Mouse (Mus musculus): ENCODE results near the gene Etv6. TPM values are rescaled to one million over a fixed set of nuclear protein-coding genes. Genes with fewer than 3 reads are reported as not detected.

Gene Etv6
- total and polyA plus RNA-seq, 2 experiments from 2014 or later = 4.0 to 9.1 TPM

DNA sequence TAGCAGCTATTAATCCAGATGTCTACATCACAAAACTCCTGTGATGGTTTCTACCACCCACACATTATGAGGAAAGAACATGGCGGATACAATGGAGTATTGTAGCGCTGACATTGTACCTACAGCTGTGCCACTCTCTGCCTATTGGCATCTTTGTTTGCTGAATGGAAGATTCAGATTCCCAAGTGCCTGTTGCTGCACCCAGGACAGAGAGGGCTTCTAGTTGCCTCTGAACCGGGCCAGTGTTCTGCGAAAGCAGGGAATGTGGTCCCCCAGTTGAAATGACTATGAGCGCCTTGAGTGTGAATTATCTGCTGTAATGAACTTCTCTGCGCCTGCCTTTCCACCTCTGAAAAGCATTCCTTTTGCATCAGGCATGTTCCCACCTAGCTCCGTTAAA, 114.1 kb downstream of the Etv6 start:
- ATAC-seq (no peak), DNase-seq (ENCODE audit: low spot score) (no peak)
- WGBS = 91% methylated on average over 7 of the region's 7 CpGs
- Histone ChIP-seq H3K4me1 (ENCODE audit: insufficient read depth, low read length) (peaks cover 14% of the 10 kb centered on the region; the same call in 1 of the 2 replicates), H3K27ac (no peak overlapping the region), H3K4me2 (ENCODE audit: low read depth, low read length) (no peak overlapping the region), H3K4me3 (ENCODE audit: low read length) (no peak overlapping the region), H3K27me3 (ENCODE audit: insufficient read depth, low read length) (no peaks in the 10 kb centered on the region), H3K9me3 (ENCODE audit: low read length) (no peaks in the 10 kb centered on the region), H3K9ac (replicated peaks; ENCODE audit: low read length) (no peak overlapping the region), H3K36me3 (ENCODE audit: insufficient read depth, low read length) (no peaks in the 10 kb centered on the region)
- TF ChIP-seq CTCF (IDR thresholded peaks at IDR 0.05; ENCODE audit: low read depth) = no peak

DNA sequence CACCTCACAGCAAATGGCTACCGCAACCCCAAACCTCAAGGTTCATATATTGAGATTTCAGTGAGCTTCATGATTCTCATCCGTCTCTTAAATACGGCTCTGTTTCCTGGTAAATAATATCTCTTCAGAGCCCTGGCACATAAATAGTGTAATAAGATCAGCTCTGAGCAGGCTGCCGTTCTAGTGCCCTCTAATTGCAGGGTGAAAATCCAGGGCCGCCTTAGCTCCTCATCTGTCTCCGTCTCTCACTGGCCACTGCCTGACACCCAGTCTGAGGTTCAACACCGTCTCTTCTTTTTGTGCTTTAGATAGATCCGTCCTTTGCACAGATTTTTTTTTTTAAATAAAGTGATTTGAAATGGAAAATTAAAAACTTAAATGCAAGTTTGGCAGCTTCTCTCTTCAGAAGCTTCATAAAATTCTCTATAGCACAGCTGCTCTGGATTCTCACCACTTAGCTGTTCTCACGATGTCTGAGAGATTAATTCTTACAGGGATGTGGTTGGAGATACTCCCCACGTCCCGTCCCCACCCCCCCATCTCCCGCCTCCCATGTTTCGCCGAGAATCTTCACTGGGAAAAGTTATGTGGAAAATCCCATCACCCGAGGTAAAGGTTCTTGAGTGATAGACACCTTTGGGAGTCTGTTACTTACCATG, 115.7 kb downstream of the Etv6 start:
- ATAC-seq (no peak), DNase-seq (ENCODE audit: low spot score) (no peak)
- H3K4me1 ChIP-seq (ENCODE audit: insufficient read depth, low read length) = peaks cover 14% of the 10 kb centered on the region; the same call in 1 of the 2 replicates
- no peak for TF ChIP-seq CTCF (IDR thresholded peaks at IDR 0.05; ENCODE audit: low read depth)
- WGBS = 73% methylated on average over 15 of the region's 15 CpGs
- H3K36me3 ChIP-seq (ENCODE audit: insufficient read depth, low read length) = no peaks in the 10 kb centered on the region
- no peak overlapping the region for H3K4me3 ChIP-seq (ENCODE audit: low read length)
- H3K9me3 ChIP-seq (ENCODE audit: low read length) = no peaks in the 10 kb centered on the region
- no peak overlapping the region for H3K9ac ChIP-seq (replicated peaks; ENCODE audit: low read length)
- H3K27me3 ChIP-seq (ENCODE audit: insufficient read depth, low read length) = no peaks in the 10 kb centered on the region
- no peak overlapping the region for H3K27ac ChIP-seq
- H3K4me2 ChIP-seq (ENCODE audit: low read depth, low read length) = no peak overlapping the region

DNA sequence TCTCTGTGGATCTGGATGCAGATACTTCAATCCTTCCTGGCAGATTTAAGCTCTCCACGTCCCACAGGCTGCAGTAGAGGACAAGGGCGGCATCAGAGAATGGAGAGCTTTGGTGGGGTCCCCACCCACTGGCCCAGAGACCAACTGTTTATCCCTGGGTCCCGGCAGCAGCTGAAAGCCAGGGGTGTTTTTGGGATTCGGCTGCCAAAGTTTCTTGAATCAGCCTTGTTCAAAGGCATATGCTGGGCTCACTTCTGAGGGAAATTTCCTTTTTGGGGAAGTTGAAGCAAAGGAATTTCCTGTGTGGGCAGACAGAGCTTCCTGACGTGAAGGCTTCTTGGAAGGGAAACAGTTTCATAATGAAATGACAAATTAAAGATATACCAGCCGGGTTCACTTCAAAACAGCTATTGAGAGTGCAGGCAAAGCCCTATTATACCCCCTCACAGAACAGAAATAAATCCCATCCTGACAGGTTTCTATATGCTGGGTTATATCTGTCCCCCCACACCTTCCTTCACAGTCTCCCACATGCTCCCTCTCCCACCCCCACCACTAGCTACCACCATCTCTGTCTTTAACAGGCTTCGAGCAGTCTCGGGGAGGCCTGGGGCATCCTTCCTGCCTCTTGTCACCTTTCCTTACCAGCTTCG, 116.5 kb downstream of the Etv6 start:
- Histone ChIP-seq H3K4me3 (ENCODE audit: low read length) (no peak overlapping the region), H3K9ac (replicated peaks; ENCODE audit: low read length) (no peak overlapping the region), H3K27me3 (ENCODE audit: insufficient read depth, low read length) (no peaks in the 10 kb centered on the region), H3K4me2 (ENCODE audit: low read depth, low read length) (no peak overlapping the region), H3K9me3 (ENCODE audit: low read length) (no peaks in the 10 kb centered on the region), H3K27ac (0 out of 2 replicates have a peak overlapping the region, but pooled peaks have one; percentile 0), H3K4me1 (ENCODE audit: insufficient read depth, low read length) (peaks cover 20% of the 10 kb centered on the region; the same call in 1 of the 2 replicates), H3K36me3 (ENCODE audit: insufficient read depth, low read length) (no peaks in the 10 kb centered on the region)
- TF ChIP-seq CTCF (IDR thresholded peaks at IDR 0.05; ENCODE audit: low read depth) = no peak
- ATAC-seq = peak; percentile 30; the same call in 1 of the 2 replicates
- no peak for DNase-seq (ENCODE audit: low spot score)
- 66% methylated on average over 9 of the region's 9 CpGs for WGBS

DNA sequence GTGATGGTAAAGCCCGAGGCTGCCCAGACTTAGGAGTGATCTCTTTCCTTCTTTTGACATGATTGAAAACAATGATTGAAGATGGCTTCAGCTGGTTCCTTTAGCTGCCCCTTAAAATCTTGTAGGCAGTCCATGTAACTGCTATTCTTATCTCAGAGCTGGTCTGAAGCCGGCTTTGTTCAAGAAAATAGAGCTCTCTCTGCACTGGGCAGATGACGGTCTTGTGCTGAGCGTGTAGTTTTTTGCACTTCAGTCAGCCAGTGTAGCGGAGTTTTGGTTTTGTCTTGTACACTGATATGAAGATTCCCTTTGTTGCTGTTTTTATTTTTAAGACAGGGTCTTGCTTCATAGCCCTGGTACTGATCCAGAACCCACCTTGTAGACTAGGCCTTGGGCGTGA, 117.0 kb downstream of the Etv6 start:
- no peak overlapping the region for H3K4me2 ChIP-seq (ENCODE audit: low read depth, low read length)
- H3K4me3 ChIP-seq (ENCODE audit: low read length) = no peak overlapping the region
- ATAC-seq (no peak), DNase-seq (ENCODE audit: low spot score) (no peak)
- 0 out of 2 replicates have a peak overlapping the region, but pooled peaks have one; percentile 0 for H3K27ac ChIP-seq
- H3K4me1 ChIP-seq (ENCODE audit: insufficient read depth, low read length) = peaks cover 23% of the 10 kb centered on the region; the same call in 1 of the 2 replicates
- no peaks in the 10 kb centered on the region for H3K27me3 ChIP-seq (ENCODE audit: insufficient read depth, low read length)
- no peaks in the 10 kb centered on the region for H3K36me3 ChIP-seq (ENCODE audit: insufficient read depth, low read length)
- WGBS = 74% methylated on average over 6 of the region's 6 CpGs
- no peaks in the 10 kb centered on the region for H3K9me3 ChIP-seq (ENCODE audit: low read length)
- H3K9ac ChIP-seq (replicated peaks; ENCODE audit: low read length) = no peak overlapping the region
- no peak for TF ChIP-seq CTCF (IDR thresholded peaks at IDR 0.05; ENCODE audit: low read depth)

DNA sequence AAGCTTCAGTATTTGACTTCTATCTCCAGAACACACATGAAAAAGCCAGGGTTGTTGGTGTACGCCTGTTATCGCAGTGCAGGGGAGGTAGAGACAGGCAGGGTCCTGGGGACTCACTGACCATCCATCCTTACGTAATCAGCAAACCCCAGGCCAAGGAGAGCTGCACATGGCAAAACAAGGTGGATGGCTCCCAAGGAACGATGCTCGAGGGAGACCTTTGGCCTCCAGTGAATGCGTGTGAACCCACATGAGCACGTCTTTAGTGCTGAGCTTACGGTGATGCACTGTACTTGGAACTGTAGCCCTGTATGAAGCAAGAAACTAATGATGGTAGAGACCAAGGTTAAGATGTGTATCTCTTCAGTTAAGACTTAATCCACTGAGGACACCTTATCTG, 119.2 kb downstream of the Etv6 start:
- 89% methylated on average over 8 of the region's 8 CpGs for WGBS
- H3K4me3 ChIP-seq (ENCODE audit: low read length) = no peak overlapping the region
- H3K9me3 ChIP-seq (ENCODE audit: low read length) = no peaks in the 10 kb centered on the region
- TF ChIP-seq CTCF (IDR thresholded peaks at IDR 0.05; ENCODE audit: low read depth) = no peak
- H3K4me1 ChIP-seq (ENCODE audit: insufficient read depth, low read length) = 0 out of 2 replicates have a peak, but pooled peaks cover 10% of the 10 kb centered on the region
- DNase-seq (ENCODE audit: low spot score) (no peak), ATAC-seq (no peak)
- no peak overlapping the region for H3K4me2 ChIP-seq (ENCODE audit: low read depth, low read length)
- H3K27ac ChIP-seq = no peak overlapping the region
- no peaks in the 10 kb centered on the region for H3K36me3 ChIP-seq (ENCODE audit: insufficient read depth, low read length)
- no peaks in the 10 kb centered on the region for H3K27me3 ChIP-seq (ENCODE audit: insufficient read depth, low read length)
- H3K9ac ChIP-seq (replicated peaks; ENCODE audit: low read length) = no peak overlapping the region

DNA sequence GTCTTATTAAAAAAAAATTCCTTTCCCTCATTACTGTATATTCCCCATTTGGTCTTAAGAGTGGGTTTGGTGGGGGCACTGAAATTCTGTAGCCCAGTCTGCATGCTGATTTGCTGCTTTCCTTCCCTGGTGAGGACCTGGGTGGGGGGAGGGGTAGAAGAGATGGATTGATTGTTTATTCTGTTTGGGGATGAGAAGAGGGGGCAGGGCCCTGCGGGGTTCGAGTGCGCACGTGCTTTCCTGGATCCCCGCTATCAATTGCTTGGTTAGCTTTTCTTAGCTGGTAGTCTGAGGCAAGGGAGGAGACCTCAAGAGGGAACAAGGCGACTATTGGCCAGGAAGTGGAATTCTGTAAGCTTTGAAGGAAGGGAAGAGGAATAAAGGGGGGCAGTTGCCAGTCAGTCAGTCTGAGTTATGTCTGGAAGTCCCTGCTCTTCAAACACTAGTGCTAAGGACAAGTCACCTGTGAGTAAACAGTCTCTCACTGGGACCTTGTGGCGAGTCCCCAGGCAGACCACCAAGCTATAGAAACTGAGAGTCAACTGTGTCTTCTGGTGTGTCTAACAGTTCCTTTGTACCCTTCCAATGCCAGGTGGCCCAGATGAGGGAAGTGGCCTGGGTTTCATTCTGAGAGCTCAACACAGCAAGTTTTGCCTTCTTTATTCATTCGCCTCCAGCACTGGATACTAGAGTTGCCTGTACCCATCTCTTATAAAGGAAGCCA, 120.6 kb downstream of the Etv6 start:
- Histone ChIP-seq H3K4me2 (ENCODE audit: low read depth, low read length) (no peak overlapping the region), H3K27me3 (ENCODE audit: insufficient read depth, low read length) (no peaks in the 10 kb centered on the region), H3K9me3 (ENCODE audit: low read length) (no peaks in the 10 kb centered on the region), H3K27ac (no peak overlapping the region), H3K4me1 (ENCODE audit: insufficient read depth, low read length) (0 out of 2 replicates have a peak, but pooled peaks cover 10% of the 10 kb centered on the region), H3K4me3 (ENCODE audit: low read length) (no peak overlapping the region), H3K9ac (replicated peaks; ENCODE audit: low read length) (no peak overlapping the region), H3K36me3 (ENCODE audit: insufficient read depth, low read length) (no peaks in the 10 kb centered on the region)
- no peak for TF ChIP-seq CTCF (IDR thresholded peaks at IDR 0.05; ENCODE audit: low read depth)
- DNase-seq (ENCODE audit: low spot score) (no peak), ATAC-seq (no peak)
- WGBS = 36% methylated on average over 8 of the region's 8 CpGs
